Mouse (Mus musculus) ES-E14 (cell line): ENCODE data around the gene Drosha. TPM values are rescaled to one million over a fixed set of nuclear protein-coding genes. Genes with fewer than 3 reads are reported as not detected.

ENCODE experiments used
- DNase-seq: peaks from one replicate; pipeline ENCODE4 v3.0.0-alpha.2; 2013; ENCODE audit warnings: low read depth, low spot score
- H3K27ac ChIP-seq: 2 replicates; pipeline ENCODE4 v1.5.1; 2012; ENCODE audit warnings: low read depth, mild to moderate bottlenecking, low read length, moderate library complexity, mixed read lengths; ENCODE audit not compliant: poor library complexity, insufficient read depth, severe bottlenecking
- H3K36me3 ChIP-seq: 2 replicates; pipeline ENCODE4 v1.6.1; 2012; ENCODE audit warnings: mild to moderate bottlenecking, low read length, moderate library complexity, mixed read lengths; ENCODE audit not compliant: control insufficient read depth, poor library complexity, insufficient read depth, severe bottlenecking
- H3K4me1 ChIP-seq, 2 experiments: fragments of 150-350 bp in 1 of 2; sonication (generic) in 1 of 2; 2 replicates each; pipeline ENCODE4 v1.6.1; 2012; ENCODE audit warnings: low read length in 2 of 2, mild to moderate bottlenecking in 1 of 2, mixed read lengths in 1 of 2; ENCODE audit not compliant: control insufficient read depth in 2 of 2, insufficient read depth in 2 of 2, poor library complexity in 1 of 2
- H3K4me3 ChIP-seq, 2 experiments: fragments of 150-350 bp in 1 of 2; sonication (generic) in 1 of 2; 2 replicates each; pipeline ENCODE4 v1.5.1; 2012; ENCODE audit warnings: low read length in 2 of 2, low read depth in 1 of 2, mild to moderate bottlenecking in 1 of 2, mixed read lengths in 1 of 2; ENCODE audit not compliant: insufficient read depth in 1 of 2, poor library complexity in 1 of 2, severe bottlenecking in 1 of 2
- H3K9ac ChIP-seq: 2 replicates; pipeline ENCODE4 v1.6.1; 2012; ENCODE audit warnings: low read depth, mild to moderate bottlenecking, low read length, mixed read lengths; ENCODE audit not compliant: poor library complexity, insufficient read depth, severe bottlenecking
- H3K9me3 ChIP-seq: fragments of 150-350 bp; sonication (generic); 2 replicates; pipeline ENCODE4 v1.6.1; 2012; ENCODE audit warnings: low read depth, mild to moderate bottlenecking, low read length; ENCODE audit not compliant: control insufficient read depth, insufficient read depth
- CHD2 ChIP-seq: IDR thresholded peaks from 2 replicates; pipeline ENCODE4 v1.6.1; 2014; ENCODE audit warnings: mild to moderate bottlenecking, low read depth, low read length, inconsistent platforms
- HCFC1 ChIP-seq: IDR thresholded peaks from 2 replicates; pipeline ENCODE4 v1.6.1; 2012; ENCODE audit warnings: low read length, inconsistent platforms, borderline replicate concordance; ENCODE audit not compliant: insufficient read depth
- MAFK ChIP-seq: IDR thresholded peaks from 2 replicates; pipeline ENCODE4 v1.6.1; 2014; ENCODE audit warnings: mild to moderate bottlenecking, low read depth, low read length, inconsistent platforms; ENCODE audit not compliant: insufficient read depth
- ZC3H11A ChIP-seq: IDR thresholded peaks from 2 replicates; pipeline ENCODE4 v1.6.1; 2012; ENCODE audit warnings: low read depth, mild to moderate bottlenecking, inconsistent platforms, low read length, borderline replicate concordance
- ZNF384 ChIP-seq: IDR thresholded peaks from 2 replicates; pipeline ENCODE4 v1.6.1; 2012; ENCODE audit warnings: low read depth, low read length, inconsistent platforms
- in situ Hi-C, 2 experiments: fragments of 600-800 bp; cut with MboI; formaldehyde crosslinking; loops; one replicate each; pipeline ENCODE4 v1.15.1; 2025; ENCODE audit warnings: low sequenced_read_pairs in 2 of 2, inconsistent platforms in 1 of 2; ENCODE audit not compliant: unreplicated experiment in 2 of 2
- total RNA-seq: library from RNA; depleted of rRNA; stranded (reverse); fragments of 300-350 nt; gene quantifications from 2 replicates; pipeline ENCODE4 v1.2.3, GENCODE M21; 2012; rRNA removed

Gene Drosha
- total RNA-seq = 46.7 and 48.2 TPM in 2 replicates

- Histone ChIP-seq H3K9ac (peak within 1 kb of the TSS; percentile 99), H3K36me3 (peaks cover 35% of the 10 kb centered on the region), H3K4me3 (peak within 1 kb of the TSS; percentile 98 to 99), H3K27ac (peak within 1 kb of the TSS; percentile 82), H3K9me3 (no peaks in the 10 kb centered on the region), H3K4me1 (peaks cover 2 to 10% of the 10 kb centered on the region in 2 experiments; a peak in 1 of 4 replicates)
- in situ Hi-C loops = loop anchor here in 1 of 2 experiments (25.0 kb wide), 1 partner anchor 837 kb away; the partner anchor contains the start of gene Sub1
- peak; percentile 99 for DNase-seq
- TF ChIP-seq ZC3H11A = no peak
- TF ChIP-seq CHD2 = peak; percentile 92
- TF ChIP-seq MAFK = no peak
- TF ChIP-seq HCFC1 = no peak; the same call in 1 of the 2 replicates
Observed at GRCm38 (mm10) chr15:12824197-12824952, at the start of gene Drosha, which contains the start of gene 6030458C11Rik. Gene Drosha, plus strand, starts transcription at chr15:12824815. Gene 6030458C11Rik, minus strand, starts transcription at chr15:12824649.

- H3K4me3 ChIP-seq = no peak overlapping the region
- H3K27ac ChIP-seq = no peak overlapping the region
- no peaks in the 10 kb centered on the region for H3K9me3 ChIP-seq
- no peak for DNase-seq
- TF ChIP-seq ZC3H11A (no peak), ZNF384 (no peak)
- in situ Hi-C loops = no loop called here
- H3K9ac ChIP-seq = no peak overlapping the region
- no peaks in the 10 kb centered on the region for H3K4me1 ChIP-seq
- H3K36me3 ChIP-seq = no peaks in the 10 kb centered on the region
Observed at GRCm38 (mm10) chr15:12781296-12781695, 43.3 kb upstream of the Drosha start.

DNA sequence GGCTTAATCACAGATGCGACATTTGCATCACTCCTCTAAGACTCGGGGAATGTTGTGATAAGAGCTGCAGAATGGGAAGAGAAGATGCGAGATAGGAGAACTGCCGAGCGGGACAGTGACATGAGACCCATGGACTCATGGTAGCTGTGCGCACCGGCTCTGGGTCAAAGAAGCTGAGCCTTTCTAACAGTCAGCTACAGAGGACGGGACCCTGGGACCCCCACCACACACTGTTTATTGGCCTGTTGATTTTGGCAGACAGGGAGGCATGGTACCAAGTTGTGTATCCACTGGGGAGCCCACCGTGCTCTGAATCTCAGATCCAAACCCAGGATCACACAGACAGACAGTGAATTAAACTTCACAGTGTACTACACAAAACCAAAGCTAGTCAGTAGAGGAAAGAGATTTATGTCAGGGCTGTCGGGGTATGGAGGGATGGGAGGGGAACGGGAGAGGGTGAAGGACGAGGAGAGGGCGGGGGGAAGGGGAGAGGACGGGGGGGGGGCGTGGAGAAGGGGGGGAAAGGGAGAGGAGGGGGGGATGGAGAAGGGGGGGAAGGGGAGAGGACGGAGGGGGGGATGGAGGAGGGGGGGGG, 42.8 kb upstream of the Drosha start:
- in situ Hi-C loops = no loop called here

DNA sequence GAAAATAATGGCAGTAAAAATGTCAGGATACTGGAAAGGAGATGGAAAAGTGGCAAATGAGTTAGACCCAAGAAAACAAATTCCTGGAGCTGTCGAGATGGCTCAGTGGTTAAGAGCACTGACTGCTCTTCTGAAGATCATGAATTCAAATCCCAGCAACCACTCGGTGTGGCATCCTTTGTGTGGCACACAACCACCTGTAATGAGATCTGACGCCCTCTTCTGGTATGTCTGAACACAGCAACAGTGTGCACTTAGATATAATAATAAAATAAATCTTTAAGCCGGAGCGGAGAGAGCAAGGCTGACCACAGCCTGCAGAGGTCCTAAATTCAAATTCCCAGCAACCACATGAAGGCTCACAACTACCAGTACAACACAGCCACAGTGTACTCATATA, 36.1 kb upstream of the Drosha start:
- DNase-seq = no peak
- in situ Hi-C loops = no loop called here
- Histone ChIP-seq H3K36me3 (no peaks in the 10 kb centered on the region), H3K9me3 (no peaks in the 10 kb centered on the region), H3K4me3 (no peak overlapping the region), H3K4me1 (peaks cover 1 to 8% of the 10 kb centered on the region in 2 experiments; a peak in 1 of 4 replicates), H3K9ac (no peak overlapping the region), H3K27ac (no peak overlapping the region)
- TF ChIP-seq CHD2 (no peak), ZNF384 (no peak)

More for the DNA sequence above, 42.8 kb upstream of the Drosha start:
- no peak overlapping the region for H3K4me3 ChIP-seq
- no peak overlapping the region for H3K27ac ChIP-seq
- H3K9ac ChIP-seq = no peak overlapping the region
- TF ChIP-seq ZC3H11A = no peak
- no peak for TF ChIP-seq MAFK
- no peak for TF ChIP-seq ZNF384
- TF ChIP-seq CHD2 = no peak
- no peak for TF ChIP-seq HCFC1
- no peaks in the 10 kb centered on the region for H3K4me1 ChIP-seq
- H3K36me3 ChIP-seq = no peaks in the 10 kb centered on the region
- no peaks in the 10 kb centered on the region for H3K9me3 ChIP-seq
- DNase-seq = no peak
